Mouse (Mus musculus) lung, postnatal 36 days (tissue): ENCODE measurements around the gene Adamts7.

ENCODE experiments used
- DNase-seq: peaks from one replicate; pipeline ENCODE4 v3.0.0; 2022; ENCODE audit warnings: mixed read lengths

Gene Adamts7

GRCm38 (mm10) chr9:90198531-90199449 lies 35.9 kb downstream of the Adamts7 start:
- peak; percentile 56 for DNase-seq

- no peak for DNase-seq
Observed at GRCm38 (mm10) chr9:90199611-90200010, 36.7 kb downstream of the Adamts7 start.

- DNase-seq: no peak
Observed at GRCm38 (mm10) chr9:90200501-90200900, 37.6 kb downstream of the Adamts7 start.

GRCm38 (mm10) chr9:90201096-90201495 lies 38.2 kb downstream of the Adamts7 start:
- DNase-seq: no peak

GRCm38 (mm10) chr9:90201541-90201940 lies 38.7 kb downstream of the Adamts7 start:
- no peak for DNase-seq

- no peak for DNase-seq
Observed at GRCm38 (mm10) chr9:90203233-90203632, 40.4 kb downstream of the Adamts7 start.

- DNase-seq: no peak
Observed at GRCm38 (mm10) chr9:90204396-90204915, 41.6 kb downstream of the Adamts7 start.

- peak; percentile 89 for DNase-seq
Observed at GRCm38 (mm10) chr9:90206500-90206899, 43.6 kb downstream of the Adamts7 start.

GRCm38 (mm10) chr9:90207808-90208207 lies 44.9 kb downstream of the Adamts7 start:
- peak; percentile 38 for DNase-seq

GRCm38 (mm10) chr9:90208655-90209054 lies 45.8 kb downstream of the Adamts7 start:
- no peak for DNase-seq

GRCm38 (mm10) chr9:90213127-90213526 lies 50.3 kb downstream of the Adamts7 start:
- no peak for DNase-seq

GRCm38 (mm10) chr9:90216259-90217001 lies 53.6 kb downstream of the Adamts7 start:
- DNase-seq: no peak

- no peak for DNase-seq
Observed at GRCm38 (mm10) chr9:90217501-90217900, 54.6 kb downstream of the Adamts7 start.

GRCm38 (mm10) chr9:90222275-90222674 lies 59.4 kb downstream of the Adamts7 start:
- no peak for DNase-seq

GRCm38 (mm10) chr9:90226081-90226741 lies 63.3 kb downstream of the Adamts7 start:
- DNase-seq: peak; percentile 75

- DNase-seq: no peak
Observed at GRCm38 (mm10) chr9:90226742-90227096, 63.9 kb downstream of the Adamts7 start.

GRCm38 (mm10) chr9:90227171-90227570 lies 64.3 kb downstream of the Adamts7 start:
- no peak for DNase-seq

- DNase-seq: peak; percentile 53
Observed at GRCm38 (mm10) chr9:90232781-90233690, 70.2 kb downstream of the Adamts7 start.

- no peak for DNase-seq
Observed at GRCm38 (mm10) chr9:90233906-90234419, 71.1 kb downstream of the Adamts7 start.

- DNase-seq: no peak
Observed at GRCm38 (mm10) chr9:90234786-90235185, 71.9 kb downstream of the Adamts7 start.

GRCm38 (mm10) chr9:90235258-90235882 lies 72.5 kb downstream of the Adamts7 start:
- DNase-seq: no peak
